Mouse (Mus musculus): ENCODE measurements at regions not wholly inside any gene's neighbourhood (a gene's known extent, or its start where the extent isn't known, plus 50 kb on each side); places are given as distances from the start of the nearest gene placed in this dataset.

- peaks cover 10% of the 10 kb centered on the region for H3K4me1 ChIP-seq
- no peaks in the 10 kb centered on the region for H3K9me3 ChIP-seq (replicated peaks)
- 5% methylated on average over 17 of the region's 17 CpGs for WGBS
- H3K4me2 ChIP-seq, result peak overlapping the region; percentile 26; the same call in 1 of the 2 replicates
- H3K4me3 ChIP-seq (replicated peaks), result no peak overlapping the region
- no peaks in the 10 kb centered on the region for H3K27me3 ChIP-seq (replicated peaks)
- no peak overlapping the region for H3K9ac ChIP-seq (replicated peaks)
- no peaks in the 10 kb centered on the region for H3K36me3 ChIP-seq
- H3K27ac ChIP-seq (replicated peaks), result no peak overlapping the region
- no peak for ATAC-seq (ENCODE audit: low FRiP score)
Measured at GRCm38 (mm10) chr6:120592031-120592681, 61.0 kb upstream of the Hdhd5 start.

GRCm38 (mm10) chr6:120590191-120590590 lies 59.1 kb upstream of the Hdhd5 start:
- Histone ChIP-seq H3K9me3 (replicated peaks) (no peaks in the 10 kb centered on the region), H3K4me3 (replicated peaks) (no peak overlapping the region), H3K27ac (replicated peaks) (no peak overlapping the region), H3K36me3 (no peaks in the 10 kb centered on the region), H3K4me2 (no peak overlapping the region), H3K27me3 (replicated peaks) (no peaks in the 10 kb centered on the region), H3K9ac (replicated peaks) (no peak overlapping the region), H3K4me1 (peaks cover 17% of the 10 kb centered on the region)
- 58% methylated on average over 2 of the region's 2 CpGs for WGBS
- ATAC-seq (ENCODE audit: low FRiP score), result no peak

- Histone ChIP-seq H3K36me3 (no peaks in the 10 kb centered on the region), H3K27ac (replicated peaks) (no peak overlapping the region), H3K4me1 (peaks cover 19% of the 10 kb centered on the region), H3K4me2 (no peak overlapping the region), H3K27me3 (replicated peaks) (no peaks in the 10 kb centered on the region), H3K9me3 (replicated peaks) (no peaks in the 10 kb centered on the region), H3K9ac (replicated peaks) (no peak overlapping the region), H3K4me3 (replicated peaks) (no peak overlapping the region)
- ATAC-seq (ENCODE audit: low FRiP score), result no peak
- 87% methylated on average over 11 of the region's 11 CpGs for WGBS
Measured at GRCm38 (mm10) chr6:120588701-120589659, 57.9 kb upstream of the Hdhd5 start.

DNA sequence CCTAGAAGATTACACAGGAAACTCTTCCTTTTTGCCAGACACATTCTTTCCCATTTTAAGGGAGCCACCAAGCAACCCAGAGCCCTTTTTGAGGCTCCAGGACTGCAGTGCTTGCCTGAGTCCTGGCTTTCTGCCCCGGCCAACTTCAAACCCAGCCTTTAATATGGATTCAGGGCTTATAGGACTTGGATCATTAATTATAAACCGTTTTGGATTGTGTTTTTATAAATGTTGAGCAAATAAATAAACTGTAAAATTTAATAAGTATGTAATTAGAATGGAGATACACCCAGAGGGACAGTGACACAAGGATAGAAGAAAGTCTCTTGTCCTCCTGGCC lies 54.8 kb upstream of the Hdhd5 start:
- ATAC-seq (ENCODE audit: low FRiP score), result no peak
- H3K36me3 ChIP-seq, result no peaks in the 10 kb centered on the region
- H3K4me3 ChIP-seq (replicated peaks), result no peak overlapping the region
- H3K9ac ChIP-seq (replicated peaks), result no peak overlapping the region
- no peak overlapping the region for H3K4me2 ChIP-seq
- peak overlapping the region; percentile 72 for H3K27ac ChIP-seq (replicated peaks)
- WGBS, result 35% methylated on average over 2 of the region's 2 CpGs
- peaks cover 15% of the 10 kb centered on the region for H3K4me1 ChIP-seq
- H3K9me3 ChIP-seq (replicated peaks), result no peaks in the 10 kb centered on the region
- no peaks in the 10 kb centered on the region for H3K27me3 ChIP-seq (replicated peaks)

GRCm38 (mm10) chr6:120585118-120585940 lies 54.2 kb upstream of the Hdhd5 start:
- H3K4me1 ChIP-seq, result peaks cover 20% of the 10 kb centered on the region
- H3K9me3 ChIP-seq (replicated peaks), result no peaks in the 10 kb centered on the region
- H3K27ac ChIP-seq (replicated peaks), result peak overlapping the region; percentile 72
- ATAC-seq (ENCODE audit: low FRiP score), result peak; percentile 59; the same call in 1 of the 2 replicates
- no peaks in the 10 kb centered on the region for H3K27me3 ChIP-seq (replicated peaks)
- no peak overlapping the region for H3K9ac ChIP-seq (replicated peaks)
- no peak overlapping the region for H3K4me3 ChIP-seq (replicated peaks)
- H3K36me3 ChIP-seq, result no peaks in the 10 kb centered on the region
- 17% methylated on average over 9 of the region's 9 CpGs for WGBS
- H3K4me2 ChIP-seq, result no peak overlapping the region

GRCm38 (mm10) chr6:120581748-120582147 lies 50.6 kb upstream of the Hdhd5 start:
- Histone ChIP-seq H3K4me2 (no peak overlapping the region), H3K9ac (replicated peaks) (no peak overlapping the region), H3K9me3 (replicated peaks) (no peaks in the 10 kb centered on the region), H3K4me3 (replicated peaks) (no peak overlapping the region), H3K36me3 (no peaks in the 10 kb centered on the region), H3K4me1 (peaks cover 37% of the 10 kb centered on the region), H3K27ac (replicated peaks) (no peak overlapping the region), H3K27me3 (replicated peaks) (no peaks in the 10 kb centered on the region)
- ATAC-seq (ENCODE audit: low FRiP score), result no peak
- WGBS, result 89% methylated on average over 2 of the region's 2 CpGs

Data from neural tube, embryonic 15.5 days (tissue).